Mouse (Mus musculus): Measurements from ENCODE around the gene Iqcf4. TPM values are rescaled to one million over a fixed set of nuclear protein-coding genes. Genes with fewer than 3 reads are reported as not detected.
A peak's percentile ranks its signal among the peaks of the same experiment; 100 is the strongest.

Iqcf4 gene
- polyA plus RNA-seq, 1 experiment from 2014 or later = not detected

DNA sequence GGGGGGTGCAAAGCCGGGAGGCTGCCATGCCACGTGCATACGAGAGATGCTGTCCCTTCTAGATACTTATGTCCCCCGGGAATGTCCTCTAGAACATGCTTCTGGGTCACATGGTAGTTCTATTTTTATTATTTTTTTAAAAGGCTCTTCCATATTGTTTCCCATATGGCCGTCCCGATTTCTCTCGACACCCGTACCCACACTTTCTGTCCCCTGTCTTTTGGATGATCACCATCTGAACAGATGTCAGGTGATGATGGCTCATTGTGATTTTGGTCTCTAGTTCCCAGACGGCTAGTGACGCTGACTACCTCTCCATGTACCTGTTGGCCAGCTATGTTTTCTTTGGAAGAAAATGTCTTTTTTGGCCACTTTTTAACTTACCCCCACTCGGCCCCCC lies 35.8 kb downstream of the Iqcf4 start:
- Histone ChIP-seq H3K36me3 (replicated peaks; ENCODE audit: insufficient read depth, low read length) (no peaks in the 10 kb centered on the region), H3K9me3 (ENCODE audit: low read length) (no peaks in the 10 kb centered on the region), H3K9ac (replicated peaks) (no peak overlapping the region), H3K4me2 (ENCODE audit: low read depth, low read length) (no peak overlapping the region), H3K27ac (ENCODE audit: low read depth) (no peak overlapping the region), H3K4me3 (ENCODE audit: low read depth, low read length) (no peak overlapping the region), H3K27me3 (ENCODE audit: insufficient read depth, low read length) (no peaks in the 10 kb centered on the region), H3K4me1 (ENCODE audit: insufficient read depth) (no peaks in the 10 kb centered on the region)
- 85% methylated on average over 11 of the region's 11 CpGs for WGBS (ENCODE audit: insufficient replicate concordance)
- ATAC-seq (no peak), DNase-seq (no peak)
- no peak for TF ChIP-seq EP300 (IDR thresholded peaks at IDR 0.05; ENCODE audit: low read depth)
- TF ChIP-seq CTCF (IDR thresholded peaks at IDR 0.05; ENCODE audit: low read depth) = no peak

- ATAC-seq (no peak), DNase-seq (no peak)
- Histone ChIP-seq H3K27ac (ENCODE audit: low read depth) (no peak overlapping the region), H3K4me1 (ENCODE audit: insufficient read depth) (no peaks in the 10 kb centered on the region), H3K4me3 (ENCODE audit: low read depth, low read length) (no peak overlapping the region), H3K4me2 (ENCODE audit: low read depth, low read length) (no peak overlapping the region), H3K9me3 (ENCODE audit: low read length) (no peaks in the 10 kb centered on the region), H3K9ac (replicated peaks) (no peak overlapping the region), H3K27me3 (ENCODE audit: insufficient read depth, low read length) (no peaks in the 10 kb centered on the region), H3K36me3 (replicated peaks; ENCODE audit: insufficient read depth, low read length) (no peaks in the 10 kb centered on the region)
- TF ChIP-seq EP300 (IDR thresholded peaks at IDR 0.05; ENCODE audit: low read depth) (no peak), CTCF (IDR thresholded peaks at IDR 0.05; ENCODE audit: low read depth) (no peak)
- 89% methylated on average over 7 of the region's 7 CpGs for WGBS (ENCODE audit: insufficient replicate concordance)
These were observed 36.5 kb downstream of the Iqcf4 start for GRCm38 (mm10) chr9:106534296-106534695.

DNA sequence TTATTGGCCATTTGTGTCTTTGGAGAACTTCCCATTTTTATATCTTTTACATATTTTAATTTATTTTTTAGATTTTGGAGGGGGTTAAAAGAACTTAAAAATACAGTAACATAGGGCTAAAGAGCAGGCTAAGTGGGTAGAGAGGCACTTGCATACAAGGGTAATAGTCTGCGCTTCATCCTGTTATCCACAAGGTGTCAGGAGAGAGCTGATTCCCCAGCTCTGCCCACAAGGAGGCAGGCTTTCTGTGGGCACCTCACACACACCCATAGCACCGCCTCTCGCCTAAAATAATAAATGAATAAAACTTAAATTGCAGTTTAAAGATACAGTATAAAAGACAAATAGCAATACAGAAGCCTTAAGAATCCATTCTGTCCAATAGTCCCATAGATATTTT lies 39.0 kb downstream of the Iqcf4 start:
- TF ChIP-seq EP300 (IDR thresholded peaks at IDR 0.05; ENCODE audit: low read depth) (no peak), CTCF (IDR thresholded peaks at IDR 0.05; ENCODE audit: low read depth) (peak; percentile 92)
- WGBS (ENCODE audit: insufficient replicate concordance) = 32% methylated on average over 3 of the region's 3 CpGs
- DNase-seq = peak; percentile 31

DNA sequence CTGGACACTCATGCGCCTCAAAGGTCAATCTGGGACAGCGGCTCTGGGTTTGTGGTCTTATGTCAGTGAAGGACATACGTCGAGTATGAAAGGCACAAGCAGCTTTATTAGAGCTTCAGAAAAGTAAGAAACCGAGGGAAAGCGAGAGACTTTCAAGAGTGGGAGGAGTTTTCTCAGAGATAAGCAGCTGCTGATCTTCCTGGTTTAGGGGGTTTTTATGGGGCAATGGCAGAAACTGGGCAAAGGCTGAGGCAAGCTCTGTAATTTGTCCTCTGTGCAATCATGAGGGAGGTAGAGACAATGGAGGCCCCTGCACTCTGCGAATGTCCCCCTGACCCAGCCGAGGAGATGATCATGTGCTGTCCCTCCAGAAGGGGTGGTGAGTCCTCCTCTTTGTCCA lies 50.9 kb downstream of the Iqcf4 start:
- Histone ChIP-seq H3K9me3 (ENCODE audit: low read length) (no peaks in the 10 kb centered on the region), H3K36me3 (replicated peaks; ENCODE audit: insufficient read depth, low read length) (no peaks in the 10 kb centered on the region), H3K27ac (ENCODE audit: low read depth) (no peak overlapping the region), H3K4me2 (ENCODE audit: low read depth, low read length) (no peak overlapping the region), H3K4me3 (ENCODE audit: low read depth, low read length) (no peak overlapping the region), H3K27me3 (ENCODE audit: insufficient read depth, low read length) (no peaks in the 10 kb centered on the region), H3K9ac (replicated peaks) (no peak overlapping the region), H3K4me1 (ENCODE audit: insufficient read depth) (no peaks in the 10 kb centered on the region)
- TF ChIP-seq EP300 (IDR thresholded peaks at IDR 0.05; ENCODE audit: low read depth) (no peak), CTCF (IDR thresholded peaks at IDR 0.05; ENCODE audit: low read depth) (no peak)
- ATAC-seq = no peak
- DNase-seq = no peak
- 59% methylated on average over 8 of the region's 8 CpGs for WGBS (ENCODE audit: insufficient replicate concordance)

More for the DNA sequence above, 39.0 kb downstream of the Iqcf4 start:
- H3K4me1 ChIP-seq (ENCODE audit: insufficient read depth) = no peaks in the 10 kb centered on the region
- no peak overlapping the region for H3K9ac ChIP-seq (replicated peaks)
- no peak overlapping the region for H3K4me2 ChIP-seq (ENCODE audit: low read depth, low read length)
- no peaks in the 10 kb centered on the region for H3K9me3 ChIP-seq (ENCODE audit: low read length)
- H3K4me3 ChIP-seq (ENCODE audit: low read depth, low read length) = no peak overlapping the region
- no peaks in the 10 kb centered on the region for H3K36me3 ChIP-seq (replicated peaks; ENCODE audit: insufficient read depth, low read length)
- H3K27me3 ChIP-seq (ENCODE audit: insufficient read depth, low read length) = no peaks in the 10 kb centered on the region
- no peak overlapping the region for H3K27ac ChIP-seq (ENCODE audit: low read depth)
- ATAC-seq = no peak

DNA sequence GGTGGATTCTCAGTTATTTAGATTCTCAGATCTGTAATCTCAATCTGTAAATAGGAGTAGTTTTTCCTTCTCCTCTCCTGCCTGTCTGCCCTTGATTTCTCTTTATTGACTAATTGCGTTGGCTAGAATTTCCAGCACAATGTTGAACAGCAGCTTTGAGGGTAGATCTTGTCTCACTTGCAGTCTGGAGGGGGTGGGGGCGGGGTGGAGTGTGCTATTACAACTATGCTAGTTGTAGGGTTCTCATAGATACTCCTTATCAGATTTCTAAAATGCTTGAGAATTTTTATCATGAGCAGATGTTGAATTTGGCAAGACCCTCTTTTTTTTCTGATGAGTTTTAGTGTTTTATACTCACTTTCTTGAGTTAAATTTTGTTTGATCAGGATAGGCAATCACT lies 51.4 kb downstream of the Iqcf4 start:
- H3K27ac ChIP-seq (ENCODE audit: low read depth) = no peak overlapping the region
- no peak overlapping the region for H3K9ac ChIP-seq (replicated peaks)
- no peak for TF ChIP-seq CTCF (IDR thresholded peaks at IDR 0.05; ENCODE audit: low read depth)
- TF ChIP-seq EP300 (IDR thresholded peaks at IDR 0.05; ENCODE audit: low read depth) = no peak
- no peaks in the 10 kb centered on the region for H3K27me3 ChIP-seq (ENCODE audit: insufficient read depth, low read length)
- ATAC-seq (no peak), DNase-seq (no peak)
- no peaks in the 10 kb centered on the region for H3K4me1 ChIP-seq (ENCODE audit: insufficient read depth)
- H3K36me3 ChIP-seq (replicated peaks; ENCODE audit: insufficient read depth, low read length) = no peaks in the 10 kb centered on the region
- no peak overlapping the region for H3K4me3 ChIP-seq (ENCODE audit: low read depth, low read length)
- H3K9me3 ChIP-seq (ENCODE audit: low read length) = no peaks in the 10 kb centered on the region
- 49% methylated on average over 2 of the region's 2 CpGs for WGBS (ENCODE audit: insufficient replicate concordance)
- no peak overlapping the region for H3K4me2 ChIP-seq (ENCODE audit: low read depth, low read length)

Other genes starting within 250 kb of the Iqcf4 start
- 3.4 TPM in 2 replicates for gene Dusp7, start 202.4 kb downstream of the Iqcf4 start, polyA plus RNA-seq (2015; fragmentation: Nextera tagmentation; extraction: Ambion mirVana)
- gene Rpl29, start 141.5 kb downstream of the Iqcf4 start, polyA plus RNA-seq (2015; fragmentation: Nextera tagmentation; extraction: Ambion mirVana) = 483 and 486 TPM in 2 replicates
- gene Acy1, start 132.7 kb downstream of the Iqcf4 start, polyA plus RNA-seq (2015; fragmentation: Nextera tagmentation; extraction: Ambion mirVana) = 30.4 and 38.7 TPM in 2 replicates
- gene Abhd14b, start 123.5 kb downstream of the Iqcf4 start, polyA plus RNA-seq (2015; fragmentation: Nextera tagmentation; extraction: Ambion mirVana) = 41.4 and 47.9 TPM in 2 replicates
- gene Abhd14a, start 123.3 kb downstream of the Iqcf4 start, polyA plus RNA-seq (2015; fragmentation: Nextera tagmentation; extraction: Ambion mirVana) = 15.8 and 16.2 TPM in 2 replicates
- 4.9 and 6.1 TPM in 2 replicates for gene Pcbp4, start 117.7 kb downstream of the Iqcf4 start, polyA plus RNA-seq (2015; fragmentation: Nextera tagmentation; extraction: Ambion mirVana)
- gene Gpr62, start 105.1 kb downstream of the Iqcf4 start, polyA plus RNA-seq (2015; fragmentation: Nextera tagmentation; extraction: Ambion mirVana) = not detected in 2 replicates
- gene Rrp9, start 95.0 kb downstream of the Iqcf4 start, polyA plus RNA-seq (2015; fragmentation: Nextera tagmentation; extraction: Ambion mirVana) = 12.3 and 14.5 TPM in 2 replicates
- 1.6 and 1.9 TPM in 2 replicates for gene Parp3, start 94.0 kb downstream of the Iqcf4 start, polyA plus RNA-seq (2015; fragmentation: Nextera tagmentation; extraction: Ambion mirVana)
- gene Iqcf1, start 71.0 kb downstream of the Iqcf4 start, polyA plus RNA-seq (2015; fragmentation: Nextera tagmentation; extraction: Ambion mirVana) = not detected in 2 replicates
- not detected in 2 replicates for gene Iqcf5, start 56.4 kb downstream of the Iqcf4 start, polyA plus RNA-seq (2015; fragmentation: Nextera tagmentation; extraction: Ambion mirVana)
- gene Iqcf3, start 9.4 kb downstream of the Iqcf4 start, polyA plus RNA-seq (2015; fragmentation: Nextera tagmentation; extraction: Ambion mirVana) = not detected in 2 replicates
- gene Iqcf6, start 55.6 kb upstream of the Iqcf4 start, polyA plus RNA-seq (2015; fragmentation: Nextera tagmentation; extraction: Ambion mirVana) = not detected in 2 replicates
- not detected in 2 replicates for gene Grm2, start 85.1 kb upstream of the Iqcf4 start, polyA plus RNA-seq (2015; fragmentation: Nextera tagmentation; extraction: Ambion mirVana)
- gene Tex264, start 114.9 kb upstream of the Iqcf4 start, polyA plus RNA-seq (2015; fragmentation: Nextera tagmentation; extraction: Ambion mirVana) = 25.6 and 33.1 TPM in 2 replicates
- gene Rad54l2, start 218.2 kb upstream of the Iqcf4 start, polyA plus RNA-seq (2015; fragmentation: Nextera tagmentation; extraction: Ambion mirVana) = 1.2 and 1.7 TPM in 2 replicates

Data from liver, postnatal 0 days (tissue).